In the genomic region with DNA sequence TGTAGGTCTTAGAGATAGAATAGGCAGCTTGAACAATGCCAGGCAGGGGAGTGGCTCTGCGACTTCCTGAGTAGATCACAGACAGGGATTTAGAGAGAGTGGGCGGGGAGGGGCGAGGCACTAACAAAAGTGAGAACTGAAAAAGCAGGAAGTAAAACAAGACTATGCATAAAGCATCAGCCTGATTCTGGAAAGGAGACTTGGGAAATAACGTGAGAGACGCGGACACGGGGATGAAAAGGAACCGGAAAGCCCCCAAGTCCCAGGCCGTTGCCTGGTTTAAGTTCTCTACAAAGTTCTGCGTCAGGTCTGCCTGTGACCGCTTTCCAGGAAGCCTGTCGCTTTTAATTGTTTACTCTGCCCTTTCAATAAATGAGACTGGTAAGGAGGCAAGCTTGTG, we compare ENCODE assay signal across 7 mouse cellular contexts.
A peak's percentile ranks its signal among the peaks of the same experiment; 100 is the strongest.
DNase-seq lines count a peak whose midpoint lies in the region; ATAC-seq lines count a peak whose summit lies in the region.

No protein-coding gene starts in this region.

- H3K27me3 ChIP-seq in splenic B cell, adult 2 months (ENCODE audit: control insufficient read depth, insufficient read depth, low read length, poor library complexity, severe bottlenecking): no peaks in the 10 kb centered on the region

- DNase-seq in Muller cell, postnatal 12 days (ENCODE audit: inconsistent ontology term): peak; percentile 49
- peak; percentile 37 for DNase-seq in embryo, embryonic 9.5 days (ENCODE audit: extremely low spot score)
- peak; percentile 49 to 61 for DNase-seq in heart, postnatal 10 days
- peak; percentile 63 to 72 for DNase-seq in kidney, postnatal 25 days
- DNase-seq in splenic B cell, adult 2 months (ENCODE audit: low read depth, low spot score): peak; percentile 56
- DNase-seq in cerebellum, postnatal 25 days: no peak

- ATAC-seq in megakaryocyte progenitor cell, adult 5-6 weeks (replicated peaks; ENCODE audit: poor library complexity): peak; percentile 98

- intact Hi-C loops in heart, postnatal 10 days (cut with DNase I): no loop called here

- H3K36me3 ChIP-seq in splenic B cell, adult 2 months (ENCODE audit: control insufficient read depth, insufficient read depth, low read length, poor library complexity, severe bottlenecking): no peaks in the 10 kb centered on the region

Comparison
In these comparisons a context has a peak if more than half of its experiments do, and no peak if none do; other contexts are left out.
1. DNase-seq: peak in Muller cell, postnatal 12 days (single experiment), embryo, embryonic 9.5 days (single experiment), heart, postnatal 10 days (2 of 2), kidney, postnatal 25 days (2 of 2) and splenic B cell, adult 2 months (single experiment); none in cerebellum, postnatal 25 days (0 of 2).